Mouse (Mus musculus) neutrophil, adult 5-6 weeks (primary cell): ENCODE data around the gene Slc5a1. TPM values are rescaled to one million over a fixed set of nuclear protein-coding genes. Genes with fewer than 3 reads are reported as not detected.

ENCODE experiments used
- ATAC-seq: fragments of 151-379, 151-347 bp; 2 replicates; pipeline ENCODE4 v1.8.0; 2017; ENCODE audit warnings: mild to moderate bottlenecking, moderate TSS enrichment; ENCODE audit not compliant: insufficient number of reproducible peaks, poor library complexity, low FRiP score, severe bottlenecking; ENCODE audit errors: extremely low read depth
- total RNA-seq: library from RNA; stranded (forward); fragments of 200-1000 nt; gene quantifications from 2 replicates; pipeline ENCODE4 v1.2.3, GENCODE M21; 2017

Slc5a1 gene
- total RNA-seq, 1 experiment from 2014 or later: 4.8 TPM

- ATAC-seq: no peak
Measured at GRCm38 (mm10) chr5:33144025-33144424, 40.0 kb downstream of the Slc5a1 start.

- no peak for ATAC-seq
Measured at GRCm38 (mm10) chr5:33146837-33147236, 42.8 kb downstream of the Slc5a1 start.

GRCm38 (mm10) chr5:33147691-33148090 lies 43.7 kb downstream of the Slc5a1 start:
- no peak for ATAC-seq

DNA sequence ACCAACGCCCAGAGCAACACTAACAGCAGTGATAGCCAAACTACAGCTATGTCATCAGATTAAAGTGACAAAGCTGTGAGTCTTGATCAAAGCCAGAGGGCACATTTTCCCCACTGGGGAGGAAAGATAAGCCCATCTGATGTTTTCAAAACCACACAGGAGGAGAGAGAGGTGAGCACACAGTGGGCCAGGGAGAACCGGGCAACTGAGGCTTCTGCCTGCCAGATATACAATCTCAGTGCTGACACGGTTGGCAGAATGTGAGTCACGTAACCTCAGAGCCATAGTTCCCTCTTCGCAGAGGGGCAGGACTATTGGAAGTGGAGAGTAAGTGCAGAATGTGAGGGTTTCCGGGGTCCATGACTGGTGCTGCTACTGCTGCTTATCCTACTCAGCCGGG lies 89.5 kb downstream of the Slc5a1 start:
- no peak for ATAC-seq

GRCm38 (mm10) chr5:33195246-33195852 lies 91.3 kb downstream of the Slc5a1 start:
- no peak for ATAC-seq

- no peak for ATAC-seq
Measured at GRCm38 (mm10) chr5:33200071-33200470, 96.1 kb downstream of the Slc5a1 start.

DNA sequence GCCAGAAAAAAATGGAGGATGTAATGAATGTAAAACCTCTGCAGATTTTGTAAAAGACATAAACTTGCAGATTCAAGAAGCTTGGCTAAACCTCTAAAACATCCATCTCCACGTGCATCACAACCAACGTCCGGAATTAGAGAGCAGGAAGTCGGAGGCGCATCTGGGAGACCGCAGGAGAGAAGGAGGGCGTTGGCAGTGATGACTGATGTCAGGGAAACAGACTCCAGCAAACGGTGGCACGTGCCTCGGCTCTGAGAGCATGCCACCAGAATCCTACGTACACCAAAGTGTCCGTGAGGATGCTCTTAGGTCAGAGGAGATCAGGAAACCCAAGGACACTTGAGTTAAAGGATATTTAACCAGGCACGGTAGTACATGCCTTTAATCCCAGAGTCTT lies 97.7 kb downstream of the Slc5a1 start:
- no peak for ATAC-seq

DNA sequence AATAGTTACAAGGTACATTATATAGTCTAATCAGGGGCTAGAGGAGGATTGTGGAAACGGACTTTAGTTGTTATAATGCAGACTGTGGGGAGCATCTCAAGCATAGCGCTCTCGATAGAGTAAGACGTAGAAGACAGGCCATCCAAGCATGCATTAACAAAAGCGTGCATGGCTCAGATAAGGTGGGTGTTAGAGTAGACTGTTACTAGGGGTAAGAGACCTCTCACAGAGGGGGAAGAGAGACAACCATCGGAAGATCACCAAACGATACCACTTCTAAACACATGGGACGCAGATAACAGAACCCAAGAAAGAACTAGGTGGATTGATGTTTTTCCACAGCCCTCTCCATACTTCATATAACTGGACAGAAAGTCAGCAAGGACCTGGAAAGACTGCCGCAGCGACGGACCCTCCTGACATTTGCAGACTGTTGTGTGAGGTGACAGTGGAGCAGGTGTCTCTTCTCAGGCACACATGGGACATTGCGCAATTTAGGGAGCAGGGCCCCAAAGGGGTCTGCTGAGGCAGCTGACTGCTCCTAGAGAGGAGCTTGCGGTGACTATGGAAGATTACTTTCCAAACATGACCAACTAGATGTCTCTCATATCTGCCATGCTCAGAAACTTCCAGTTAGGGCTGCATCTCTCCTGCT lies 98.6 kb downstream of the Slc5a1 start:
- no peak for ATAC-seq

GRCm38 (mm10) chr5:33203171-33203565 lies 99.1 kb downstream of the Slc5a1 start:
- no peak for ATAC-seq

DNA sequence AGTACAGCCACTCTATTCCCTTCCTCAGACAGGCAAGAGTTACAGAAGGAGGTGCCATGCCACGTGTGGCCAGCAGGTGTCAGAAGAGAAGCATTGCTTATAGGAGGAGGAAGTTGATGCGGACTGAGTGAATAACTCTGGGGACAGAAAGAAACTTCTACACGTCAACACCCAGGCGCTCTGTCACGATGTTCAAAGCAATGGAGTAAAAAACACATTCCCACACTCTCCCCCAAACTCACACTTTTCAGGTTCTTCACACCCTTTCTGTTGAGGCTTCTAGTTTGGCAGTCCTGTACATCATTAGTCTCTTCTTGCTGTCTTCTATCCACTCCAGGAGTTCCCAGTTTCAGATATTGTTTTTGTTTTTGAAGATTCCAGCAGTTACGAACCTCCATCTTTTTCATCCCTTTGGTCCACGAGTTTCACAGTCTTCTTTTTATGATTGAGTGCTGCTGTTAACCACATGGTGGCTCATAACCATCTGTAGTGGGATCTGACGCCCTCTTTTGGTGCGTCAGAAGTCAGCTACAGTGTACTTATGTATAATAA lies 99.7 kb downstream of the Slc5a1 start:
- peak; percentile 81 for ATAC-seq

- ATAC-seq: no peak
Measured at GRCm38 (mm10) chr5:33204284-33204683, 100.3 kb downstream of the Slc5a1 start.

DNA sequence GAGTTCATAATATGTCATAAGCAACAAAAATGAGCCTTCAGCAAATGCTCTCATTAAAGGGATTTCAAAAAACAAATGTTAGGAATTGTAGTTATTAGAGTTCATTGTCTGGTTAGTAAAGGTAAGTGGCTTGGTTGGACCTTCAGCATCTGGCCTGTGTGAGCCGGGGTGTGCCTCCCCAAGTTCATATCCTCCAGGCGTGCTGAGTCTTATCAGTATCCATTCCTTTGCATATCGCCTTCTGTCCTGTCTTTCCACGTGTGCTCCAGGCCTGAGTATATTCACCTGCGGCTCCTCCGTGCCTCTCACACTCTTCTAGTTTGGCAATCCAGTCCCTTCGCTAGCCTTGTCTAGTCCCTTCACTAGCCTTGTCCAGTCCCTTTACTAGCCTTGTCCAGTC lies 102.3 kb downstream of the Slc5a1 start:
- no peak for ATAC-seq

- ATAC-seq: no peak
Measured at GRCm38 (mm10) chr5:33207136-33207535, 103.1 kb downstream of the Slc5a1 start.

GRCm38 (mm10) chr5:33208533-33209245 lies 104.7 kb downstream of the Slc5a1 start:
- no peak for ATAC-seq

DNA sequence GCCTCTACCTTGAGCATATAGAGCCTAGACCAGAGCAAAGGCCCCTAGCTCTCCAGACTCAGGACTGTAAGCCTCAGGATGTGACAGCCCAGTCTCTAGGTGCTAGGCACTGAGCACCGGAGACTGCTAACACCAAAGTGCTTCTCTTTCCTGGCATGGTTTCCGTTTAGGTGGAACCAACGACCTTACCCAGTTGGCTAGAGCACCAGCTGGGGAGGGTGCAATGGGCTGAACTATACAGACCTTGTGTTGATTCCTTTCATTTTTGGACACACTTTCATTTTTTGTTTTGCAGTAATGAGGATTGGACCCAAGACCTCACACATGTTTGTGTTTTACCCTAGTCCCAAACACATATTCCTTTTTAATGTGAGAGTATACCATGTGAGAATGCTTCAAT lies 106.5 kb downstream of the Slc5a1 start:
- ATAC-seq: no peak

- ATAC-seq: no peak
Measured at GRCm38 (mm10) chr5:33211254-33211653, 107.2 kb downstream of the Slc5a1 start.
